Mouse (Mus musculus): ENCODE measurements around the gene U2af2. TPM values are rescaled to one million over a fixed set of nuclear protein-coding genes. Genes with fewer than 3 reads are reported as not detected.

The U2af2 gene
- total and polyA plus RNA-seq, 2 experiments: 30.4 to 90.4 TPM

- H3K79me2 ChIP-seq (ENCODE audit: control insufficient read depth, insufficient read depth, low read length): peaks cover 12% of the 10 kb centered on the region; the same call in 1 of the 2 replicates
- peaks cover 7% of the 10 kb centered on the region for H3K4me1 ChIP-seq (ENCODE audit: control insufficient read depth, insufficient read depth, low read length)
- H3K9ac ChIP-seq (ENCODE audit: low read depth, low read length): no peak overlapping the region
- no peaks in the 10 kb centered on the region for H3K36me3 ChIP-seq (ENCODE audit: control insufficient read depth, insufficient read depth, low read length)
- DNase-seq (ENCODE audit: extremely low read depth, low read depth, low spot score): no peak
- H3K27ac ChIP-seq (replicated peaks; ENCODE audit: insufficient read depth, low read depth, low read length): no peak overlapping the region
- peaks cover 5% of the 10 kb centered on the region for H3K27me3 ChIP-seq (ENCODE audit: control insufficient read depth, insufficient read depth, low read length)
- WGBS: 86% methylated on average over 12 of the region's 12 CpGs
- TF ChIP-seq CTCF (IDR thresholded peaks at IDR 0.05; ENCODE audit: low read depth, low read length) (no peak), POLR2A (IDR thresholded peaks at IDR 0.05; ENCODE audit: extremely low read depth, insufficient read depth, low read length) (no peak)
- no peak overlapping the region for H3K4me3 ChIP-seq (ENCODE audit: insufficient read depth, low read depth, low read length)
These were observed 2.5 kb upstream of the U2af2 start for GRCm38 (mm10) chr7:5059421-5059820.

- peaks cover 16% of the 10 kb centered on the region; the same call in 1 of the 2 replicates for H3K79me2 ChIP-seq (ENCODE audit: control insufficient read depth, insufficient read depth, low read length)
- H3K27ac ChIP-seq (replicated peaks; ENCODE audit: insufficient read depth, low read depth, low read length): peak overlapping the region; percentile 53
- peaks cover 7% of the 10 kb centered on the region for H3K4me1 ChIP-seq (ENCODE audit: control insufficient read depth, insufficient read depth, low read length)
- H3K4me3 ChIP-seq (ENCODE audit: insufficient read depth, low read depth, low read length): peak overlapping the region; percentile 79
- under 1% methylated on average over 27 of the region's 27 CpGs for WGBS
- no peaks in the 10 kb centered on the region for H3K36me3 ChIP-seq (ENCODE audit: control insufficient read depth, insufficient read depth, low read length)
- H3K9ac ChIP-seq (ENCODE audit: low read depth, low read length): peak overlapping the region; percentile 57
- peaks cover 5% of the 10 kb centered on the region for H3K27me3 ChIP-seq (ENCODE audit: control insufficient read depth, insufficient read depth, low read length)
- TF ChIP-seq CTCF (IDR thresholded peaks at IDR 0.05; ENCODE audit: low read depth, low read length) (peak; percentile 90), POLR2A (IDR thresholded peaks at IDR 0.05; ENCODE audit: extremely low read depth, insufficient read depth, low read length) (no peak)
- DNase-seq (ENCODE audit: extremely low read depth, low read depth, low spot score): peak; percentile 65
These were observed 1.7 kb upstream of the U2af2 start for GRCm38 (mm10) chr7:5060239-5060731.

GRCm38 (mm10) chr7:5060944-5061773 is 784 bp upstream of the U2af2 start:
- no peaks in the 10 kb centered on the region for H3K36me3 ChIP-seq (ENCODE audit: control insufficient read depth, insufficient read depth, low read length)
- peaks cover 10% of the 10 kb centered on the region for H3K4me1 ChIP-seq (ENCODE audit: control insufficient read depth, insufficient read depth, low read length)
- DNase-seq (ENCODE audit: extremely low read depth, low read depth, low spot score): peak; percentile 89
- H3K4me3 ChIP-seq (ENCODE audit: insufficient read depth, low read depth, low read length): peak overlapping the region; percentile 79
- under 1% methylated on average over 60 of the region's 60 CpGs for WGBS
- TF ChIP-seq CTCF (IDR thresholded peaks at IDR 0.05; ENCODE audit: low read depth, low read length) (peak; percentile 75), POLR2A (IDR thresholded peaks at IDR 0.05; ENCODE audit: extremely low read depth, insufficient read depth, low read length) (no peak)
- H3K9ac ChIP-seq (ENCODE audit: low read depth, low read length): peak overlapping the region; percentile 91
- peaks cover 5% of the 10 kb centered on the region for H3K27me3 ChIP-seq (ENCODE audit: control insufficient read depth, insufficient read depth, low read length)
- H3K27ac ChIP-seq (replicated peaks; ENCODE audit: insufficient read depth, low read depth, low read length): peak overlapping the region; percentile 99
- H3K79me2 ChIP-seq (ENCODE audit: control insufficient read depth, insufficient read depth, low read length): peaks cover 24% of the 10 kb centered on the region; the same call in 1 of the 2 replicates

GRCm38 (mm10) chr7:5062360-5063001 is 538 bp downstream of the U2af2 start:
- Histone ChIP-seq H3K79me2 (ENCODE audit: control insufficient read depth, insufficient read depth, low read length) (peaks cover 35% of the 10 kb centered on the region; the same call in 1 of the 2 replicates), H3K27me3 (ENCODE audit: control insufficient read depth, insufficient read depth, low read length) (no peaks in the 10 kb centered on the region), H3K36me3 (ENCODE audit: control insufficient read depth, insufficient read depth, low read length) (peaks cover 5% of the 10 kb centered on the region; the same call in 1 of the 2 replicates), H3K27ac (replicated peaks; ENCODE audit: insufficient read depth, low read depth, low read length) (peak overlapping the region; percentile 79), H3K9ac (ENCODE audit: low read depth, low read length) (peak overlapping the region; percentile 84), H3K4me1 (ENCODE audit: control insufficient read depth, insufficient read depth, low read length) (peaks cover 10% of the 10 kb centered on the region), H3K4me3 (ENCODE audit: insufficient read depth, low read depth, low read length) (peak overlapping the region; percentile 74)
- TF ChIP-seq CTCF (IDR thresholded peaks at IDR 0.05; ENCODE audit: low read depth, low read length) (no peak), POLR2A (IDR thresholded peaks at IDR 0.05; ENCODE audit: extremely low read depth, insufficient read depth, low read length) (no peak)
- peak; percentile 68 for DNase-seq (ENCODE audit: extremely low read depth, low read depth, low spot score)
- under 1% methylated on average over 49 of the region's 51 CpGs for WGBS

GRCm38 (mm10) chr7:5064886-5065285 is 2.9 kb downstream of the U2af2 start:
- peaks cover 19% of the 10 kb centered on the region for H3K36me3 ChIP-seq (ENCODE audit: control insufficient read depth, insufficient read depth, low read length)
- no peak for DNase-seq (ENCODE audit: extremely low read depth, low read depth, low spot score)
- peaks cover 50% of the 10 kb centered on the region for H3K79me2 ChIP-seq (ENCODE audit: control insufficient read depth, insufficient read depth, low read length)
- H3K4me1 ChIP-seq (ENCODE audit: control insufficient read depth, insufficient read depth, low read length): peaks cover 10% of the 10 kb centered on the region
- TF ChIP-seq CTCF (IDR thresholded peaks at IDR 0.05; ENCODE audit: low read depth, low read length) (no peak), POLR2A (IDR thresholded peaks at IDR 0.05; ENCODE audit: extremely low read depth, insufficient read depth, low read length) (no peak)
- no peaks in the 10 kb centered on the region for H3K27me3 ChIP-seq (ENCODE audit: control insufficient read depth, insufficient read depth, low read length)
- no peak overlapping the region for H3K9ac ChIP-seq (ENCODE audit: low read depth, low read length)
- 79% methylated on average over 6 of the region's 6 CpGs for WGBS
- no peak overlapping the region for H3K27ac ChIP-seq (replicated peaks; ENCODE audit: insufficient read depth, low read depth, low read length)
- H3K4me3 ChIP-seq (ENCODE audit: insufficient read depth, low read depth, low read length): no peak overlapping the region
